Mouse (Mus musculus): ENCODE measurements around the gene Rapgef6.

- TF ChIP-seq POLR2A (IDR thresholded peaks at IDR 0.05; ENCODE audit: insufficient read depth, low read depth, low read length), result no peak
- TF ChIP-seq CTCF (IDR thresholded peaks at IDR 0.05), result no peak
Observed at GRCm38 (mm10) chr11:54698636-54699035, 176.0 kb downstream of the Rapgef6 start.

All from heart, adult 2 months (tissue).